Mouse (Mus musculus): Measurements from ENCODE around the gene 4930519G04Rik.
"Not testable (repeated sequence)": the region's sequence is repeated elsewhere in the genome, so short reads cannot be mapped to it uniquely, and the experiment has no call there.

4930519G04Rik gene

DNA sequence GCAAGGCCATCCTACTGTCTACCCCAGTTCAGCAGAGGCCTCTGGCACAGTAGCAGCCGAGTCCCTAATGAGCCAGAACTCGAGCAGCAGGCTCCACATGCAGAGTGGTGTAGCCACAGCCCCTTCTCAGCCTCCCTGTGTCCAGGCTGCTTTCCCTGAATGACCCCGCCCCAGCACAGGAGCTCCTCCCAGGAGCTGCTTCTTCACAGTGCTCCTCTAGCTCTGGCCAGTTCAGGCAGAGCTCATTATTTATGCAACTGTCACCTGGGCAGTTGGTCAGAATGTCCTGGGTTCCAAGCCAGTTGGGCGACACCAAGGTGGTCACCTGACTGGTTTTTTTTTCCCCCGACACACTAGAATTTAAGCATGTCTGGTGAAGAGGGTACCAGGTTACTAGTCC lies at the start of gene 4930519G04Rik:
4930519G04Rik (plus strand) TSS at position 301 of the 400 bp plus-strand sequence.
- in situ Hi-C loops (cut with MboI): not testable (repeated sequence)

DNA sequence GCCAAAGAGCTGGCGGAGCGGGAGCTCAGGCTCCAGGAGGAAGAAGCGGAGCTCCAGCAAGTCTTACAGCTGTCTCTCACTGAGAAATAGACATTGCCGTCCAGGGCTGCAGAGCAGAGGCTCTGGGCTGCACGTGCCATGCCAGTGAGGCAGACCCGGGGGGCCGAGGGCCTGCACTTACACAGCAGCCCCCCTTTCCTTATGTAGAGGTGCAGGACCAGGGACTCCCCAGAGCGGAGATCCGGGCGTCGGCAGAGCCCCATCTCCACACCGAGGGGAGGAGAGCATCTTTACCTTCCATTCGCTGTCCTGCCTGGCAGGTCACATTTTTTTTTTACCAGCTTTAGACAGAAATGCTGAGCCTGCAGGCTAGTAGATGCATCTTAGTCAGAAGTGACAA lies 49.1 kb upstream of the 4930519G04Rik start:
- in situ Hi-C loops (cut with MboI): no loop called here

DNA sequence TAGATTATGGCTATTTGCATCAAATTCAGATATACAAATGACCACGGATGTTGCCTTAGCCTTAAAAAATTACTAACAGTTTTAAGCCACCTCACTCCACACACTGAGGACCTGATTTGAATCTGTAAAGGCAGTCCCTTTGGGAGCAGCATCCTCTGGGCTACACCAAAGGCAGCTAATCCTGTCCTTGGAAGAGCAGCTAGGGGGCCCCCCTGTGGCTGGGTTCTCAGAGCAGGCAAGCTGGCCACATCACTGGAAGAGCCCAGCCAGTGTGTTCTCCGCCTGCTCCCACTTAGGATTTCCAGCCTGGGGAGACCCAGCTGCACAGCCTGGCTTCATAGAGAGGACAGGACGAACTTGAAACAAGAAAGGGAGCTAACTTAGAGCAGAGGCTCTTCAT lies 48.5 kb upstream of the 4930519G04Rik start:
- in situ Hi-C loops (cut with MboI): no loop called here

DNA sequence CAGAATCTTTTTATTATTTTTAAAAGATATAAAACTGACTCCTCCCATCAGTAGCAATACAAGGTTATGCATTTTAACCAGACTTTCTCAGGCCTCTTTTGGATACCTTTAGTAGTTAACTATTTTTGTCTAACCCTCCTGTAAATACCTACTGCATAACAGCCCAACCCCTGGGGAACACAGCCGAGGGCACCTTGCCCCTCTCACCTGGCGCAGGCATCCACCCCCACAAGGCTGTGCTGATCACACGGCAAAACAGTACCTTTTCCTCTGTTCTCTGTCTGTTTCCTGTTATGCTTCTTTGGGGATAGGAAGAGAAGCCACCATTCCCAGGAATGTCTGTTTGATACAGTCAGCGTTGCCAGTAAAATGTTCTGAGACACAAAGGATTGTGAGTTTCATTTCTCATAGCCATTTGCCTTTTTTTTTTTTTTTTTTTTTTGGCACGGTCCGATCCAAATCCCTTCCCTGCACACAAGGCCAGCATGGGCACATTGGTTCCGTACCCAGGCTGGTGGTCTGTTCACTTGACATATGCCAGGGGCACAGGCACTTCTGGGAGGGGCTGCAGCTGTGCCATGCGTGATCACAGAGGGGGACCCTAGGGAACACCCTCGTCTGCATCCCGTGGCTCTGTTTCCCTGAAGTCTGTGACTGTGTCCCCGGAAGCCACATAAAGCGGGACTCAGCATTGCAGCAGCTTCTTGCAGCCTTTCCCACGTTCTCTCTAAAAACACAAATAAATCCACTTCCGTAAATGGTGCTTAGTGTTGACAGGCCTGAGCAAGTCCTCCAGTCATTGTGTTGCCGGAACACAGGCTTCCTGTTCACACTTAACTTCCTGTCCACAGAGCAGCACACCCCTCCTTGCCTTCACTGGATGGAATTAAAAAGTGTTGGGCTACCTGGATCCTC lies 47.8 kb upstream of the 4930519G04Rik start:
- in situ Hi-C loops (cut with MboI): no loop called here

DNA sequence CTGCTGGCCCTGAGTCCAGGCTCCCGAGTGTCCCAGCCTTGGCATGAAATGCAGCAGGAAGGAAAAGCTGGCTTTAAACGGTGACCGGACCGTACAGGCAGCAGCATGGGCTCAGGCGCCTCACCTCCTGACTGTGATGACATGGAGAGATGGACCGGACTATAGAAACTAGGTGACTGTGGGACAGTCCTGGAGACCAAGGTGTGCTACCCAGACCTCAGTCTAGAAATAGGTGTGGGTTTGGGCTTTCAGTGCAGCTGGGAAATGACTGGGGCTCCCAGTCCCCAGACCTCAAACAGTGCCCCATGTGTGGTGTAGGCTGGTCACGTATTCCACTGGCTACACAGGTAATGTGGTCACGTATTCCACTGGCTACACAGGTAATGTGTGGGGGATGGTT lies 46.8 kb upstream of the 4930519G04Rik start:
- in situ Hi-C loops (cut with MboI): no loop called here

DNA sequence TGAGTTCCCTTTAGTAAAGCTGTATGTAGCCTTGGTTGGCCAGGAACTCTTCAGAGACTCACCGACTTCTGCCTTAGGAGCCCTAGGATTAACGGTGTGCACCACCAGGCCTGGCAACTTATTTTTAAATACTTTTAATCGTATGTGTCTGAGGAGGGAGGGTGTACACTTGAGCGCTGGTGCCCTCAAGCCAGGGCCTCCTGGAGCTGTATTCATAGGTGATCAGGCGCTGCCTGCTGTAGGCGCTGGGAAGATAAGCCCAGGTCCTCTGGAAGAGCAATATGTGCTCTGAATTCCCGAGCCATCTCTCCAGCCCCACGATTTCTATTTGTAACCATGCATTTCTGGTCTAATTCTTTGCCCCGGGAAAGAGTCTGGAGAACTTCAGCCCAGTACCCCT lies 46.4 kb upstream of the 4930519G04Rik start:
- in situ Hi-C loops (cut with MboI): no loop called here

DNA sequence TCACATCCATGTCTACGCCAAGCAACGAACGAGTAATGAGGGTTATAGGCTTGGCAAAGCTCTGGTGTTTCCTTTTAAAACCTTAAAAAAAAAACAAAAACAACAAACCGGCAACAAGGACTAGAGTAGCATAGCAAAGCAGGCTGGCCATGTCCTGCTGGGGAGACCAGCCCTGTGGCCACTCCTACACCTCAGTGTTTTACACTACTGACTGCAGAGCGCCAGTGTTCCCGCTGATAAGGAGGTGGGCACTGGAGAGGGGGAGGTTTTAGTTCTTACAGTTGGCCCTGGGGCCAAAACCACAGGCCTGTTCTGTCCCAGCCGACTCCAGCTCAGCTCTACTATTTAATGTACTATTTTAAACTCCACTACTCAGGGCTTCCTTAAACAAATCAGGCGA lies 46.0 kb upstream of the 4930519G04Rik start:
- in situ Hi-C loops (cut with MboI): no loop called here

DNA sequence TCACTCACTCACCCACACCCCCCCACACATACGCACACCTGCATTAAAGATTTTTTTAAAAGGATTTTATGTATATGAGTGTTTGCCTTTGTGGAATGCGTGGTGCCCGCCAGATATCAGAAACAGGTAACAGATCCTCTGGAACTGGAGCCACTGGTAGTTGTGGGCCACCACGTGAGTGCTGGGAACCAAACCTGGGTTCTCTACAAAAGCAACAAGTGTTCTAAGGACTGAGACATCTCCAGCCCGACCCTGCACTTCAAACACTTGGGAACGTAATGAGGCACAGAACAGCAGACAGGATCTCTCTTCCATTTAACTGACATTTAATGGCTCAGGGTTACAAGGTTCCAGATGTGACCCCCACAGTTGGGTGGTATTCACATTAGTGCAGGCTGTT lies 45.6 kb upstream of the 4930519G04Rik start:
- in situ Hi-C loops (cut with MboI): no loop called here

DNA sequence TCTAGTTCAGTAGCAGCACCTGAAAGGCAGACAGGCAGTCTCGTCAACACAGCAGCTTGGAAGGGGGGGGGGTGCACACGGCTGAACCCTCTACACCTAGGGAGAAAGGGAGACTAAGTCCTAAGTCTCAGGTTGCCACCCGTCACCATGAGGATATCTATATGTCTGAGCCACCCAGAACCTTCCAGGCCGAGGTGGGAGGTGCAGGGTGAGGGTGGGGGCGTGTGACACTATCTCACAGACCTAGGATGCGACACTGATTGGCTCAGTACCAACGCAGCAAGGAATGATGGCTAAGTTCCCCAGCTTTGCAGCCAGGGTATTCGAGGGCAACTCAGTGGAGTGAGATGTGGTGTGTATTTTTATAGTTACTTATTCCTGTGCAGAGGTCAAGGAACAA lies 45.1 kb upstream of the 4930519G04Rik start:
- in situ Hi-C loops (cut with MboI): no loop called here

DNA sequence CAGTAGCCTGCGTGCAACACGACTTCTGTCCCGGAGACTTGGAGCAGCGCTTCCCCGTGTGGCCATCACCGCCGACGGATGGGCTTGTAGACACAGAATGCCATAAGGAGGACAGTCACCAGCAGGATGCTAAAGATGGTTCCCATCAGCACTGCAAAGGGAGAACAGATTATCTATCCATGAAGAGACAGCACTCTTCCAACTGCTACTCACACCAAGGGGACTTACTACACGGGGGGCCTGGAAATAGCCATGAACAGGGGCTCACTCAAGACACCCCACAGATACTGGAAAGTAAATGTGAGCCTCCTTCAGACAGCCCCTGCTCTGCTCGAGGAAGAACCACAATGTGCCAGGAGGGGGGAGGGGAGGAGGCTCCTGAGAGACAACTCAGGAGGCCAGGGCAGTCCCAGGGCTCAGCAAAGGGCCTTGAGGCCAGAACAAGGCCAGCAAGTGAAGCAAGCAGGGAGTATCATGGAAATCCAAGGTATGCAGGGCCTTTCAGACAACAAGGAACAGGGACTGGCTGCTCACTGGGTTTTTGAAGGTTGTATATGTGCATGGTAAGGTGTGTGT lies 44.2 kb upstream of the 4930519G04Rik start:
- in situ Hi-C loops (cut with MboI): no loop called here

DNA sequence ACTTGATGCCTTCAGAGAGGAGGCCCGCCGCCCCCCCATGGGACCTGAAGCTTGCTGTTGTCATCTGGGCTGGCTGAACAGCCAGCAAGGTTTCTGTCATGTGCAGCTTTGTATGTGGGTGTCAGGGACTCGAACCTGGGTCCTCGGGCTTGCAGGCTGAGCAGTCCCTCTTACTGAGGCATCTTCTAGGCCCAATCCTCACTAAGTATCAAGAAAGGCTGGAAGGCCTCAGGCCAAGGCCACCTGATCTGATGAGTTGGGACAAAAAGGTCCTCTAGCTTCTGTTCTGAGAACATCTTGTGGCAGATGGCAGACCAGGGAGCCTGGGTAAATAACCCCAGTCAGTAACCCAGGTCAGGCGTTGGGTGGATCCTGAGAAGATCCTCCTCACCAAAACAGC lies 43.6 kb upstream of the 4930519G04Rik start:
- in situ Hi-C loops (cut with MboI): no loop called here

DNA sequence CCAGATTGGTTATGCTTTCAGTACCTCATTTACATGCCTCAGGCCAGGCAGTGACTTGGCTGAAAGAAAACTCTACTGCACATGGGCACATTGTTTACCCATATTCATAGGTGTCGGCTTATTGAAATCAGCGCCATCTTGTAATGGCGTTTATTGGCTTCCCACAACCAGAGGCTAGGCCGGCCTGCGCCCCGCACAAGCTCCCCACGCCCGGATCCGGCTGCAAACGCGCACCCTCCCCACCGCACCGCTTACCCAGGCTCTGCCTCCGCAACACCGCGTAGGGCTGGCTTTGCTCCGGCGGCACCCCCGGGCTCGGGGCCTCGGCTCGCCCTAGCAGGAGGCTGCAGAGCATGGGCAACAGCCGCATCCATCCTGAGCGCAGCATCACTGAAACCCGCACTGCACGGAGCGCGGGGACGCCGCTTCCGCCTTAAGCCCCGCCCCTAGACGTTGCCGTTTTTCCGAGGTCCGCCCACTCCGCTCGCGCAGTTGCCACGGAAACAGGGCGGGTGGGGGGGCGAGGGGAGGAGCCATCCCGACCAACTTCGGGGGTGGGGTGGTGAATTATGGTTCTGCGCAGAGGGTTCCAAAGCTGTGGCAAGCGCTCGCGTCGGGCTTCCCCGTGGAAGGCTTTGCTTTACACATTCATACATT lies 39.8 kb upstream of the 4930519G04Rik start:
- in situ Hi-C loops (cut with MboI): no loop called here

DNA sequence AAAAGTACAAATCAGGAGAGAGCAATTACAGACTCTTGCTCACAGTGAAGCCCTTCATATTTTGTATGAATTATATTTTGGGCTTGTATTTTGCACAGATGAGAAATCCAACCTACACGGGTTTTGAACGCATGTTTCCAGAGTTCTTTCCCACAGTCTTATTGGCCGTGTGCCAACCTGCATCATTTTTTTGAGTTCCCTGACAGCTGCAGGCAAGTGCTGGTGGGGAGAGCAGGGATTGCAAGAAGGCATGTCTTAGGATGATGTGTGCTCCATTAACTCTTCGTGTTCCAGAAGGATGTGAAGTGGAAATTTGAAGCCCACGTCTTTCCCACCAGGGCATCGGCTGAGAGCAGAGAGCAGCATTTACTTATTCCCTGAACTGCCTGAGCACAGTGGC lies 36.9 kb upstream of the 4930519G04Rik start:
- in situ Hi-C loops (cut with MboI): no loop called here

DNA sequence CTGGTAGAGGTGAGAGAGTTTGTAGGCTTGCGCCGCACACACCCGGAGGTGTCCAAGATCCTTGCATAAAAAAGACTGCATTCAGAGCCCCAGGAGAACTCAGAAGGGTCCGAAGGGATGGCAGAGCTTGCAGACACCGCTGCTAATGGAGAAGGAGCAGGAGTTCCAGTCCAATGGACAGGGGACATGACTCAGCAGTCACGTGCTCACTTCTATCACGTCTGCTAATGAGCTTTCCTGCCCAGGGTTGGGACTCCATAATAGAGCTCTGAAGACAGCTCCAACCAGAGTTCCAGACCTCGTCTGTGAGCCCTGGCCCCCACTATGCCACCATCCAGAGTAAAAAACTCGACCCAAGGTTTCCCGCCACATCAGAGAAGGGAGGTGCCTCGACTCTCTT lies 35.3 kb upstream of the 4930519G04Rik start:
- in situ Hi-C loops (cut with MboI): no loop called here

DNA sequence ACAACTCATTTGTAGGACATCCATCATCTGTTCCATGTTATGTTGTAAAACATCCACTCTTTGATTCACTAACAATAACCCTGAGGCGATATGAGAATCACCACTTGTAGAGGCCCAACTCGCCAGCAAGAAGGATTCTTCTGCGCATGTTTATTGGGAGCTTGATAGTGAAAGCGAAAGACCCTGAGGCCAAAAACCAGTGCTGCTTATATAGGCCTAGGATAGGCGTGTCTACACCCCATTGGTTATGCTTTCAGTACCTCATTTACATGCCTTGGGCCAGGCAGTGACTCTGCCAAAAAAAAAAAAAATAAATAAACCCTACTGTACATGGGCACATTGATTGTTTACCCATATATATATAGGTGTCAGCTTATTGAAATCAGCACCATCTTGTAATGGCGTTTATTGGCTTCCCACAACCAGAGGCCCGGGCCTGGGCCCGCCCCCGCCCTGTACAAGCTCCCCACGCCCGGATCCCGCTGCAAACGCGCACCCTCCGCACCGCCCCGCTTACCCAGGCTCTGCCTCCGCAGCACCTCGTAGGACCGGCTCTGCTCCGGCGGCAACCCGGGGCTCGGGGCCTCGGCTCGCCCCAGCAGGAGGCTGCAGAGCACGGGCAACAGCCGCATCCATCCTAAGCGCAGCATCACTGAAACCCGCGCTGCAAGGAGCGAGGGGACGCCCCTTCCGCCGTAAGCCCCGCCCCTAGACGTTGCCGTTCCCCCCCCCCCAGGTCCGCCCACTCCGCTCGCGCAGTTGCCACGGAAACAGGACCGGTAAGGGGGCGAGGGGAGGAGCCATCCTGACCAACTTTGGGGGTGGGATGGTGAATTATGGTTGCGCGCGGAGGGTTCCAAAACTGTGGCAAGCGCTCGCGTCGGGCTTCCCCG lies 30.4 kb upstream of the 4930519G04Rik start, which contains the start of gene 1500011B03Rik:
1500011B03Rik (minus strand) TSS at position 673 of the 893 bp plus-strand sequence.
- in situ Hi-C loops (cut with MboI): no loop called here

DNA sequence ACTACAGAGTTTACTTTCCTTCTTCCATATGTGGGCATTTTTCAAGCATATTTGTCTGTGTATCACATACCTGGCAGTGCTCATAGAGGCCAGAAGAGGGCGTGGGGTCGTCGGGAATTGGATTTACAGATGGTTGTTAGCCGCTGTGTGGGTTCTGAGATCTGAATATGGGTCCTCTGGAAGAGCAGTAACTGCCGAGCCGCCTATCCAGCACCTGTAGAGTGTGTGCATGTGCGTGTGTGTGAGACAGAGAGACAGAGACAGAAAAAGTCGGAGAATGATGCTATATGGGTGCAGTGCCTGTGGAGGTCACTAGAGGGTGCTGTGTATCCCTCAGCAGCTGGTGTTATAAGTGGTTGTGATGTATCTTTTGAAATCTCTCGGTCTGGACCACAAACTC lies 29.3 kb upstream of the 4930519G04Rik start:
- in situ Hi-C loops (cut with MboI): no loop called here

DNA sequence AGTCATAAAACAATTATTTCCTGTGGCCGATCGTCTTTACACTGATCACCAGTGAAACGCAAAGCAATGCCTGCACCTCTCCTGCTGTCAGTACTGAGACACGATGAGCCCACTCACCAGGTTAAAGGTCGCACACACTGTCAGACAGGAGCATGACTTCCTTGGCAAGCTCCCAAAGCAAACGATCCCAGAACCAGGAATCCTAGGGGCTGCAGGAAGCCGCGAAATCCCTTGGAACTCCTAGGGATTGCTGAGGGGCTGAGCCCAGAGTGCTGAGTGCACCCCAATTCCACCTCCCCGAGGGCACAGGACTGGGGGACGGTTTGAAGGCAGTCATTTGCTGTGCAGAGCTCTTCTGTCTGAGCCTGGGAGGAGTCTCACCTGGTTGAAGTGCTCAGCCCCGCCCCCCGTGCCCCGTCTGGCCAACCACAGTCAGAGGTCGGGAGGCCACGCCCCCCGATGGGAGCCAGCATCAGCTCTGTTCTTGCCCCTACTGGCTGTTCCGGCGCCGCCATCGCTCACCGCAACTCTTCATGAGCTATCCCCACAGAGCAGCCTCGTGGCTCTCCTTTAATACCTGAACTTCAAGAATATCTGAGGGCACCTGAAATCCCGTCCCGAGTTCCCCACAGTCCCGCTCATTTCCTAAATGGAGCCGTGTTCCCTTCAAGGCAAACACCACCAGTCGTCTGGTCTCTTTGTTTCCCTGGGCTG lies 27.3 kb upstream of the 4930519G04Rik start:
- in situ Hi-C loops (cut with MboI): no loop called here

DNA sequence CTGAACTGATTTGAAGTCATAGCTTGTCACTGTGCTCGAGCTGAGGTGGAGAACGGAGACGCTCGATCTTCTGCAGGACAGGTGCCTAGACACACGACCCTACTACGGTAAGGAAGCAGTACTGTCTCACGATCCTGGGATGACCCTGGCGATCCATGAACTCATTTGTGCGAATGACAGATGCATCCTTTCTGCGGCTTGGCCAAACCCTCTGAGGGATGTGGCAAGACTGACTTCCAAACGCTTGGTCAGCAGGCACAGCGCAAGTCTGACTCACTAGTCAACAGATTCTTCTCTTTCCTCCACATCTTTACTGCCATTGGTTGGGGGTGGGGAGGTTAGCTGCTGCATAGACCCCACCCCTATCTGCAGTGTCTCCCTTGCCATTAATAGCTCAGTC lies 26.0 kb upstream of the 4930519G04Rik start:
- in situ Hi-C loops (cut with MboI): no loop called here

DNA sequence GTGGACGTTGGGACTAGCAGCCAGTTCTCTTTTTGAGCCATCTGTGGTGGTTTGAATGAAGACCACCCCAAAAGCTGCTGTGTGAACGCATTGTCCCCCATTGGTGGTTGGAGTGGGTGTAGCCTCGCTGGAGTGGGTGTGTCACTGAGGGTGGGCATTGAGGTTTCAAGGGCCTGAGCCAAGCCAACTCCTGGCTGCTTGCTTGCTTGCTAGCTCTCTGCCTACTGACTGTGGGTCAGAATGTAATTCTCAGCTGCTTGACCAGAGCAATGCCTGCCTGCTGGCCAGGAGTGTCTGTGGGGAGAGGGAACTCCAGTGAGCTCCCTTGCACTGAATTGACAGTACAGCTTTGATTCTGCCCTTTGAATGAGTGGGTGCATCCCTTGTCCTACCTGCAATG lies 23.7 kb upstream of the 4930519G04Rik start:
- in situ Hi-C loops (cut with MboI): no loop called here

DNA sequence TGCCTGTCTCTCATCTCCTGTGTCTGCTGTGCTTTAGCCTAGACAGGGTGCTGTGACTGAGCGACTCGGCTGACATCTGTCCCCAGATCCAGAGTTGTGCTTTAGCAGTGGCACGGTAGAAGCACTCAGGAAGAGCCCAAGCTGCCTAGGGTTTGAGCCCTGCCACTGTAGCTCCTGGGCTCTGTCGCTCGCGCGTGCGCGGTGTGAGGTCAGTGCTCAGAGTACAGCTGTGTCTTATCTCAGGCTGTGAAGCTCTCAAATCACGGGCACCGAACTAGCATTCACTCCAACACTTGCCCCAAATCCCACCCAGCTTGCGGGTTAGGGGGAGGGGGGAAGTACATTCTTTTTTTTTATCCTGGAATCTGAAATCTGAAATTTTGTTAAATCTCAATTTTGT lies 16.6 kb upstream of the 4930519G04Rik start:
- in situ Hi-C loops (cut with MboI): no loop called here

DNA sequence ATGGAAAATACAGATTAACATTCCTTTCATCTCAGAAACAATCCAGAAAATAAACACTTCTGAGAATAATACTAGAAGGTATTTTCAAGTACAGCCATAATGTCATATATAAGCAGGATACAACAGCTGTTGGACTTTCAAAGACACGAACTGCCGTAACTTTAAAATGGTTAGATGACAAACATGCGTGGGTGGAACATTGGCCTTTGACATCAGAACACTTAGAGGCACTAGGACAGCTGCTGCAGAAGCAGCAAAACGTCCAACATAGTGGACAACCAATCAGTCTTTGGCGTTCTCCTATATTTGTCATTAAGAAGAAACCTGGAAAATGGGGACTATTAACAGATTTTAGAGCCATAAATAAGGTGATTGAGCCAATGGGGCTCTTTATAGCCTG lies 13.0 kb upstream of the 4930519G04Rik start:
- in situ Hi-C loops (cut with MboI): not testable (repeated sequence)
